Mouse (Mus musculus) left cerebral cortex, postnatal 10 days (tissue): ENCODE data around the gene Hoxb2. TPM values are rescaled to one million over a fixed set of nuclear protein-coding genes. Genes with fewer than 3 reads are reported as not detected.

Experiments used
- DNase-seq, 2 experiments: peaks; one replicate each; pipeline ENCODE4 v3.0.0; 2021 to 2022; ENCODE audit warnings: low spot score in 2 of 2, mixed read lengths in 1 of 2; ENCODE audit errors: extremely low spot score in 1 of 2
- intact Hi-C: fragments of 180-260 bp; cut with DNase I; formaldehyde crosslinking; loops from one replicate; pipeline ENCODE4 v1.15.1; 2025
- total RNA-seq, 2 experiments: library from RNA; stranded (reverse); gene quantifications; 2 replicates each; pipeline ENCODE4 v1.2.3; 2021

Hoxb2 gene
- total RNA-seq, 2 experiments from 2014 or later: not detected

DNA sequence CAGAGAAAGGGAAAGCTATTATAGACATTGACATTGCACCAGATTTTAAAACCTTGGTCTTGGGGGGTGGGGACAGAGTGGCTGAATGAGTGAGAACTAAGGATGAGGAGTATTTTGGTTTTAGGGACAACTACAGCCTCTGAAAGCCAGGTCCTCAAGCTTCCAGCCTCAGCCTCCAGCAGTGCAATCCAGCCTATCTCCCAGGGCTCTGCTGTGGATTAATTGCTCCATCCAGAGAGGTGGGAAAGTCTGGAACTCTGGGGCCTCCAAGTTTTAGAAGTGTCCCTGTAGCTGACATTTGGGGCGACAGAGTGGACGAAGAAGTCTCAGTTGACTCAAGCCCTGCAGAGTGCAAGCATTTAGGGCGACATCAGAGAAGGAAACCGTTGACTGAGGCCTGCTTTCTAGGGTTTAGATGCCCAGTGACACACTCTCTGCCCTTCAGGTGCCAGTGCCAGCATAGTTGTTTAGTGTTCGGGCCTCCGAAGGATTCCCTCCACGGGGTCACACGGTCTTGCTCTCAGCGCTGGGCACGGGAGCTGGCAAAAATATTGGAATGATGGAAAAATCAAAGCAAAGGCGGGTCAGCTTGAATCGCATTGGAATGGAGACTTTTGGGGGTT lies 36.4 kb upstream of the Hoxb2 start:
- intact Hi-C loops: loop anchor here (5.0 kb wide), 1 partner anchor 238 kb away; no protein-coding TSS in a partner anchor
- DNase-seq: no peak

DNA sequence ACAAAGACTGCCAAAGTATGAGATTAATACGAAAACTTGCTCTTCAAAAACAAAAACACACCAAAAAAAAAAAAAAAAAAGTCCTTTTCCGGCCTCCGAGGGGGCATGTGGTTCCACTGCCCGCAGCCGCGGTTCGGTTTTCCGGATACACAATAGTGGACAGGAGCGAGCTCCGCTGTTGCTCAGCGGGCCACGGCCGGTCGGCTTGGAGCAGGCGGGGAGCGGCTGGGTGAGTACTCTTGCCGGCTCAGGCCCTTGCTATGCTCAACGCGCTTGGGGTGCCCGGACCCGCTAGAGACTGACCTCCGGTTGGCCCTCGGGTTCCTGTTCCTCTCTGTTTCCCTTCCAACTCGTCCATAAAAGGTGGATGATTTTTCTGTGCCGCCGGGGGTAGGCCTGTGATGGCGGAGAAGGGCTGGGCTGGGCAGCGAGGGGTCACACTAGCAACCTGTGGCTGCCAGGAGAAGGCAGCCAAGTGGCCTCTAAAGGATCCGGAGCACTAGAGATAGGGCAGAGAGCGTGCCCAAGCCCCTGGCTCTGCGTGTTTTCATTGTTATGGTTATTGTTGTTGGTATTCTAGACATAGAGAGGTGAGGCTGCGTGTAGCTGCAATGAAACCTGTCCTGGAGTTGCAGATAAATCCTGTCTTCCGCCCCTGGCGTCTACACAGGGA lies 35.5 kb upstream of the Hoxb2 start:
- intact Hi-C loops: loop anchor here (5.0 kb wide), 1 partner anchor 237 kb away; no protein-coding TSS in a partner anchor
- DNase-seq: no peak

DNA sequence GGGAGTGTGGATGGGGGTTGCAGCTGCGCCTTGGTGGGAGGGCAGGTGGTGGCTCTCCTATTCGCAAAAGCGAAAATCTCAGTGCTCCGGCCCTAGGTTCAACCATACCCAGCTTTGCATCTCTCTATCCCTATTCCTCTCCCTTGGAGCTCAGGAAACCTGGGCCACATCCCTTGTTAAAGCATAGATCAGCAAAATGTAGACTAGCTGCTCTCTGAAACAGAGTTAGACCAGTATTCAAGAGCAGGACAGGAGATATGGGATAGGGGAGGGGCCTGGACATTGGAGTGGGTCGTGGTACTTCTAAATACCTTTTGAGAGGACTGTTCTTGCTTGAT lies 35.0 kb upstream of the Hoxb2 start:
- intact Hi-C loops: no loop called here
- DNase-seq: no peak

DNA sequence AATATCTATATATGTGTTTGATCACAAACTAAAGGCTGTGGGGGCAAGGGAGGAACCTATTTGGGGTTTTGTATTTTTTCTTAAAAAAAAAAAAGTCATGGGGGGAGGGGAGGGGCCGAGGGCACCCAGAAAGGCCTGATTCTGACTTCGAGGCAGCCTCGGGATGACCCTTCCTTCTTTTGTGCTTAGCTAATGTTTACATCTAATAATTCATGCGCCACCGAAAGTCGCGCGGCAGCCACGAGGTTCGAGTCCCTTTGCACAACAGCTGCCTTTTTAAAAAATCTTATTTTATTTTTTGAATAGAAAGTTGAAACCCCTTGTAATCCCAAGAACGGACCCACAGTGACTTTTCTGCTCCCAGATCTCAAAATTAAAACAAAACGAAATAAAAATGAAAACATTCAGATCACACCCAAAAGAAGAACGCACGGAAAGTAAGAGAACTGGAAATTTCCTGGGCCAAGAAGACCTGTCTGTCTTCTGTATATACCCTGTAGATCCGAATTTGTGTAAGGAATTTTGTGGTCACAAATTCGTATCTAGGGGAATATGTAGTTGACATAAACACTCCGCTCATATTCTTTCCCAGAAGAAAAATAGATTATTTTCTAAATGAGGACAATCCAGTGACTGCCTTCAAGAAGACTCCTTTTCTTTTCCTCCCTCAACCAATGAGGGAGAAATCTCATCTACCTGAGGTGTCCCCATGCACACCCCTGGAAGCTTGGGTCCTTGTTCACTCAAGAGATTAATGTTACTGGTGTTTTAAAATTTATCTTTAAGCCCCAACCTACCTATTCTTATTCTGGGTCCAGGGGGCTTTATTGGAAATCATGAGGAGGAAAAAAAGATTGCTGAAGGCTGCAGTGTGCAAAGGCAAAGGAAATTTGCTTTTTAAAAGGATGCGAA lies 33.4 kb upstream of the Hoxb2 start:
- intact Hi-C loops: no loop called here
- DNase-seq: no peak

DNA sequence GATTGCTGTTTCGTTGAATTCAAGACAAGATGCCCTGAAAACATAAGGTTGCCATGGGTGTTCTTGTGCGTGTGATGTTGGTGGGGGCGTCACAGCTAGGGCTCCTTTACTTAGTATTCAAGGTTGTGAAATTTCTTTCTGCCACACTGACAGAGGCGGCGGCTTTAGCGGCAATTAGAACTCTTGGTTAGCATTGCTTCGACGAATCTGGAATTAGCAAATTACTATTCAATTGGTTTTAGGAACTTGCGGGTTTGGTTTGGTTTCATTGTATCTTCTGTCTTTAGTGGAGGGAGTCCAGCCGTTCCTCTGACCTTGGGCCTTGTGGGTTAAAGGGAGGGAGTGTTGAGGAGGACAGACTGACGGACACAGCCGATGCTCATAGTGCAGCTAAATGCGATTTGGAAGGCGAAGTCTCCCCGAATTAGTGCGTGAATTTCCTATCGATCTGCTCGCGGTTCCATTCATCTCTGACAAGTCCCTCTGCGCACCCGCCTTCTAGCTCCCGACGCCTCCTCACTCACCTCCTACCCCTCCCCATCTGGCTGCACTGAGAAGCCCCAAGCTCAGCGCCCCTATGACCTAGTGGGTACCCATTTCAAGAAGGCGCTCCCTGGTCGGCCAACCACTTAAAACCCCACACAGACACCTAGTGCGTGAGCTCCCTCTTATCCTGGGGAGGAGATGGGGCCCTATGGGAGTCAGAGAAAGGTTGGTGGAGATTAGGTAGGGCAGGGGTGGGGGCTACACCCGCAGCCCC lies 32.5 kb upstream of the Hoxb2 start, which contains the start of gene Hoxb4:
Gene Hoxb4 (plus strand): TSS at position 660 of the 760 bp plus-strand sequence.
- no peak for DNase-seq
- intact Hi-C loops: no loop called here

DNA sequence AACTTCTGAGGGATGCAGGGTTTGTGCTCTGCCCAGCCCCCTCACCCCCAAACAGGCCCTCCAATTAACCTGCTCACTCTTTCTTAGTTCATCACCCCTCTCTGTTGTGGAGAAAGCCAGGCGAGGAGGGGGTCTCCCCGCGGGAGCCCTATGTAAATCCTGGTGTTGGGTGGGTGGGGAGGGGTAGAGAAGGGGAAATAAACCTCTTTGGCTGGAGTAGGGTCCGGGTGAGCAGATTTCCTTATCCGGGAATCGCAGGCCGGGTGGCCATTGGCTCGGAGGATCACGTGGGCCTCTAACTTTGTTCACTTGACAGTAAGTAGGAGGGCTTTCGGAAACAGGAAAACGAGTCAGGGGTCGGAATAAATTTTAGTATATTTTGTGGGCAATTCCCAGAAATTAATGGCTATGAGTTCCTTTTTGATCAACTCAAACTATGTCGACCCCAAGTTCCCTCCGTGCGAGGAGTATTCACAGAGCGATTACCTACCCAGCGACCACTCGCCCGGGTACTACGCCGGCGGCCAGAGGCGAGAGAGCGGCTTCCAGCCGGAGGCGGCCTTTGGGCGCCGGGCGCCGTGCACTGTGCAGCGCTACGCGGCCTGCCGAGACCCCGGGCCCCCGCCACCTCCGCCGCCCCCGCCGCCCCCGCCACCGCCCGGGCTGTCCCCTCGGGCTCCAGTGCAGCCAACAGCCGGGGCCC lies 31.8 kb upstream of the Hoxb2 start:
- no peak for DNase-seq
- intact Hi-C loops: no loop called here

DNA sequence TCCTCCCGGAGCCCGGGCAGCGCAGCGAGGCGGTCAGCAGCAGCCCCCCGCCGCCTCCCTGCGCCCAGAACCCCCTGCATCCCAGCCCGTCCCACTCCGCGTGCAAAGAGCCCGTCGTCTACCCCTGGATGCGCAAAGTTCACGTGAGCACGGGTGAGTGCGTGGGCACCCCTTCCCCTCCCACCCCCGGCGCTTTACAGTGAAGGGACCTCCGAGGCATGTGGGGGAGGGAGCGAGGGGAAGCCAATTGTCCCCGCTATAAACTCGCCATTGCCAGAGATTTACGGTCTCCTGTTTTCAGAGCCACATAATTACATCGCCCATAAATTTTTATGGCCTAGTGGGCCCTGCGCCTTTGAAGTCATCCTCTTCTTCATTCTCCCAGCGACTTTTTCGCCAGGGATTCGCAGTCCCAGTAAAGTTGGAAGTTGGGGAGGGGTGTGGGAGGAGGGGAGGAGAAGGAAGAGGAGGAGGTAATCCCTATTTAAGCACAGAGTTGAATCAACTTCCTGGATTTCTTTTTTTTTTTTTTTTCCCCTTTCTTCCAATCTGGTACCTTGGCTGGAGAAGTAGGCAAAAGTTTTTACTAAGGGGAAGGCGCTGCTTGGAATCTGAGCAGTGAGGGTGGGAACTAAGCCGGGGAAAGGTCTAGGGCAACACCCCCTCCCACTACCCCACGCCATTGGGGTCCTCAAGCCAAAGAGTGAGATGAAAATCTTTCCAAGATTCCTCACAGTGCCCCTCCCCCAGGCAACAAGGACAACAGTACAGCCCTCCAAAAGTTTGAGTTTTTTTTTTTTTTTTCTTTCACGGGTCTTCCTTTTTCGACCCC lies 31.0 kb upstream of the Hoxb2 start:
- intact Hi-C loops: no loop called here
- DNase-seq: no peak

DNA sequence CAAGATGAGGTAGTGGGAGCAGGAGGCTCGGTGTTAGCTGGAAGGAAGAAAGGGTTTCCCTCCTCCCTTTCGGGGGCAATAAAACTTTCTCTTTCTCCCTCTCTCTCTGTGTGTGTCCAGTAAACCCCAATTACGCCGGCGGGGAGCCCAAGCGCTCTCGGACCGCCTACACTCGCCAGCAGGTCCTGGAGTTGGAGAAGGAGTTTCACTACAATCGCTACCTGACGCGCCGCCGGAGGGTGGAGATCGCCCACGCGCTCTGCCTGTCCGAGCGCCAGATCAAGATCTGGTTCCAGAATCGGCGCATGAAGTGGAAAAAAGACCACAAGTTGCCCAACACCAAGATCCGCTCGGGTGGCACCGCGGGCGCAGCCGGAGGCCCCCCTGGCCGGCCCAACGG lies 30.4 kb upstream of the Hoxb2 start:
- intact Hi-C loops: no loop called here
- no peak for DNase-seq

DNA sequence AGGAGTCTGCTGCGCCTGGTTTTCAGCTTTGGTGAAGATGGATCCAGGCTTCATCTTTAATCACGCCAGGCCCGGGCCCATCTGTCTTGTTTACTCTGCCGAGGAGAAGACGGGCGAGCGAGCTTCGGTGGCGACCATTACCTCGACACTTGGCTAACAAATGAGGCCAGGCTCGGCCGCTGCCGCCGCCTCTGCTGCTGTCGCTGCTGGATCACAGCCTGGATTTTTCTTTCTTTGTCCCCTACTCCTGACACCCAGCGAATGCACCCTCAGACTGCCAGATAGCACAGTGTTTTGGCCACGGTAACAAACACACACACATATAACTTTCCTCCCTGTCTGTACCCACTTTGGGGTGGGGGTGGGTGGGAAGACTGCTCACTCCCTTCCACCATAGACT lies 29.6 kb upstream of the Hoxb2 start:
- intact Hi-C loops: no loop called here

DNA sequence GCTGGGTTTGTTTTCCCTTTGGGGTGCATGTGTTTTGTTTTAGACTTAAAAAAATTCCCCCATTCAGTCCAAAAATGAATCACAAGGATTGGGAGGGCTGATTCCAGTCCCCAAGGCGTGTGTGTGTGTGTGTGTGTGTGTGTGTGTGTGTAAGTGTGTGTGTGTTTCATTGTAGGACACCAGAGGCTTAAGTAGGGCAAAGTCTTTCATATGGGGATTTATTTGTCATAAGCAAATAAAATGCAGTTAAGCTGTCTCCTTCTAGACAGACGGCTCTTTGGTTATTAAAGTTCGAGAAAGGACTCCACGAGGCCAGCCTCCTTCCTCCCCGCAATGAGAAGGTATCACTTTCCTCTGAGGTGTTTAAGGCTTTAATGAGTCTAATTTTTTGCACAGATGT lies 28.5 kb upstream of the Hoxb2 start:
- intact Hi-C loops: no loop called here
- no peak for DNase-seq

More for the DNA sequence above, 29.6 kb upstream of the Hoxb2 start:
- no peak for DNase-seq

DNA sequence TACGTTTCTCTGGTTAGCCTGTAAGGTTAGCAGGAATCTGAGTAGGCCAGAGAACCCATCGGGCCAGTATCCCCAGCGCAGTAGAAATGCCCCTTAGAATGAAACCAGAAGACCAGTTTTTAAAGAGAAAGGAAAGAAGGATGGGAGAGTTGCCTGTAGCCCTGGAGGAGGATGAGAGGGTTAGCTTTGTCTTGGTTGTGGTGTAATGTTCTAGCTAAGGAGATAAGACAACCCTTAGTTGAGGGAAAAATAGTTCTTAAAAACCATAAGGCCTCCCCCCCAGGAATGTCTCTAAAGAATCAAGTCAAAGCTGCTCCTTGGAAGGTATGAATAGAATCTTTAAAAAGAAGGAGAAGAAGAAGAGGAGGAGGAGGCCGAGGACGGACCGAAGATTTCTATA lies 27.6 kb upstream of the Hoxb2 start:
- intact Hi-C loops: no loop called here
- no peak for DNase-seq

DNA sequence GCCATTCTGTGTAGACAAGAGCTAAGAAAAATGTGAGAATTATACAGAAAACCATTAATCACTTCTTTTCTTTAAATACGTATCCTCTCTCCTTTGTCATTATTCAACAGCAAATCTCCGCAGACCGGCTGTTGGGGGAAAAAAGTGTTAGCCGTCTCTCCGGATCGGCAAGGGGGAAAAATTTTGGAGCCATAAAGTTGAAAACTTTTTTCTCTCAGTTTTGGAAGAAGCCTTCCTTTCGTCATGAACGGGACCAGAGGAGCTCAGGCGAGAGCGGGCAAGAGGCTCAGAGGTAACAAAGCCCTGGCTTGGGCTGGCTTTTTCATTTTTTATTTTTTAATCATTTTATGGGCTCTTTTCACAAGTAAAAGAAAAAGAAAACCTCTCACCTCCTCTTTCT lies 27.2 kb upstream of the Hoxb2 start, which contains the start of gene Hoxb3:
Gene Hoxb3 (plus strand): TSS at position 173 of the 400 bp plus-strand sequence.
- intact Hi-C loops: no loop called here

DNA sequence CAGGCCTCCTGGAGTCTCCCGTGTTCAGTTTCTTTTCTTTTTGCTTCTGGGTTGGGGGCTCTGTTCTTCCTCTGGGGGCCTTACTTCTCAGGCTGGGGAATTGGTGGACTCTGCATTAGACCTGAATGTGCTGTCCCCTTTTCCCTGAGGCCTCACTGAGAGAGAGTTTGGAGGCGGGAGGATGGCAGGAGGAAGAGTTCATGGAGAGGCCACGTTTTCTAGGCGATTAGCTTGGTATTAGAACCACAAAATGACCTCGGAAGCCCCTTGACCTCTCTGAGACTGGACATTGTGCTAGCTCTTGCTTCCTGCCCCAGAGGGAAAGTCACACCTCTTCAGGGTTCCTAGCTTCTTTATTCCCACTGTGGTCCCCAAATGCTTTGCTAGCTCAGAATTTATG lies 26.2 kb upstream of the Hoxb2 start:
- intact Hi-C loops: no loop called here
- no peak for DNase-seq

More for the DNA sequence above, 27.2 kb upstream of the Hoxb2 start, which contains the start of gene Hoxb3:
- no peak for DNase-seq

DNA sequence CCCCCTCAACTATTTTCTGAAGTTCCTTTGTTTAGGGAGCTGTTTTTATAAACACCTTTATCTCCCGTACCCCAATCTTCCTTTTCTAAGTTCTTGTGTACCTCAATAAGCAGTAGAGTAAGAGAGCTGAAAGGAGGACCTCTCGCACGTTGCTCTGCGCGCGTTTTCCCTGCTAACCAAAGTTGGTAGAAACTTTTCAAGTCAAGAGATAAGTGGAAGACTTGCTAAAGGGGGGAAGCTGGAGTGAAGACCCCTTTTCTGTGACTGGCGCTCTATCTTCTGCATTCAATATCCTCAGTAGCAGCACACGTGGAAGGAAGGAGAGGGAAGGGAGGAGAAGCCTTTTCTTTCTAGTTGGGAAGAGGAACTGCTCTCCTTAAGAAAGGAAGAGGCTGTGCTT lies 25.4 kb upstream of the Hoxb2 start:
- intact Hi-C loops: no loop called here
- DNase-seq: no peak

DNA sequence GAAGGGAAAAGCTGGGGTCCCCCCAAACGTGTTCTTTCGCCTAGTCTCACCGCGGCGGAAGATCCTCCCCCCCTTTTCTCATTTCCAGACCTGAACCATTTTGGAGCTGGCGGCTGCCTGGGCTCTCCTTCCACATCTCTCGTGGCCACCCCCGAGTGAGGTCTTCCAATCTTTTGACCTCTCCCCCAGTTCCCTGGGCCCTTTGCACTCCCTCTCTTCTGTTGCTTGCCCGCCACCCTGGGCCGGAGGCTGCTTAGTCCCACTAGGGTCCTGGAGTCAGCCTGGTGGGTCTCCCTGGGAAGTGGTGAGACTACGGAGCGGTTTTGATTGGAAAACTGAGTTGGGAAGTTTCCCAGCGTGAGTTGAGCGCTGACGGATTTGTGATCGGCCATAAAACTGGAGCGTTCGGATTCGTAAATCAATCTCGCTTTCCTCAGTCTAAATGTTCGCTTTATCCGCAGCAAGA lies 24.5 kb upstream of the Hoxb2 start:
- intact Hi-C loops: no loop called here
- DNase-seq: no peak

DNA sequence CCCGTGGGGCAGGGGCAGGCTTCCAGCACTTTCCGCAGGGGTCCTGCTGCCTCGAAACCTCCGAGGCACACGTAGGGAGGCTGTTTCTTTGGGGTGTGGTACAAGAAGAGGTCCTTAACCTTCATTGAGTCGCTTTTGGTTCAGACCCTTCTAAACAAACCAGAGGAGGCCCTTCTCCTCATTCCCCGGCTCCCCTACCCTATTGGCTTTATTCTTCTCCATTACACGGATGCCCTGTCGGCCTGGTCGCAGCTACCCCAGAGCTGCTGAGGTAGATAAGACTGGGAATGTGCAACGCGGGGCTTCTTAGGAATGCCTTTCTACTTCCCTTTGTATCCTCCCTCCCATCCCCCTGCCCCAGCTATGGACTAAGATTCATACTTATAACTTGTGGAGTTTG lies 23.6 kb upstream of the Hoxb2 start:
- no peak for DNase-seq
- intact Hi-C loops: no loop called here

DNA sequence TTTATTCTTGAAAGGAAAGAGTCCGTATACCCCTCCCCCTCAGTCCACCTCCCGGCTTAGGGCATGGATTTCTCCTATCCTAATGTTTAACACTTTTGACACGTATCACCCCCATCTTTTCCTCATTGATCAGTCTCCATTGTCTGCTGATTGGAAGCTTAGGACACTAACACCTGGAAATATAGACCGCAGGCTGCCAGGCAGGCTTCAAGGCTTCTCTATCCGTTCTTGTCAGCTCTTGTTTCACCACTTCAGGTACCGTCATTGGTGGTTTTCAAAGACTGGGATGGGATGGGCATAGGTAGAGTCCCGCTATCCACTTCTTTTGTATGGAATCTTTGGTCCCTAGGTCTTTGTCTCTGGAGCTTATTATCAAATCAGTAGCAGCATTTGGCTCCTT lies 23.2 kb upstream of the Hoxb2 start:
- intact Hi-C loops: no loop called here
- no peak for DNase-seq
